Comparison of ENCODE assay signal across 8 mouse cellular contexts in genomic region chr3:89454401-89455177, GRCm38 (mm10). TPM values are rescaled to one million over a fixed set of nuclear protein-coding genes. Genes with fewer than 3 reads are reported as not detected.
DNase-seq lines count a peak whose midpoint lies in the region; ATAC-seq and TF ChIP-seq lines count a peak whose summit lies in the region.

Gene Pmvk, plus strand, starts transcription at chr3:89454541.

- H3K4me2 ChIP-seq in neural tube, embryonic 12.5 days (replicated peaks), result no peak within 1 kb of the TSS

- H3K4me3 ChIP-seq in kidney, adult 2 months (ENCODE audit: insufficient read depth, low read depth, low read length), result no peak within 1 kb of the TSS
- H3K4me3 ChIP-seq in MEL (ENCODE audit: control insufficient read depth in 1 of 2, insufficient read depth in 1 of 2, low read depth in 2 of 2, low read length in 2 of 2), result no peak within 1 kb of the TSS
- no peak within 1 kb of the TSS for H3K4me3 ChIP-seq in forebrain, embryonic 10.5 days
- no peak within 1 kb of the TSS for H3K4me3 ChIP-seq in neural tube, embryonic 12.5 days

- H3K9me3 ChIP-seq in MEL (replicated peaks; ENCODE audit: insufficient read depth, low read length), result no peaks in the 10 kb centered on the region
- no peaks in the 10 kb centered on the region for H3K9me3 ChIP-seq in forebrain, embryonic 10.5 days
- no peaks in the 10 kb centered on the region for H3K9me3 ChIP-seq in neural tube, embryonic 12.5 days

- no peaks in the 10 kb centered on the region; the same call in 1 of the 2 replicates for H3K4me1 ChIP-seq in kidney, adult 2 months (ENCODE audit: control insufficient read depth, insufficient read depth, low read length)
- peaks cover 11 to 14% of the 10 kb centered on the region in 2 experiments for H3K4me1 ChIP-seq in MEL (ENCODE audit: control insufficient read depth in 1 of 2, insufficient read depth in 2 of 2, low read length in 2 of 2)
- H3K4me1 ChIP-seq in forebrain, embryonic 10.5 days, result peaks cover 47% of the 10 kb centered on the region
- H3K4me1 ChIP-seq in neural tube, embryonic 12.5 days, result peaks cover 5% of the 10 kb centered on the region

- H3K36me3 ChIP-seq in kidney, adult 2 months (ENCODE audit: control insufficient read depth, insufficient read depth, low read length), result no peaks in the 10 kb centered on the region
- peaks cover 0 to 10% of the 10 kb centered on the region in 2 experiments; a peak in 2 of 4 replicates for H3K36me3 ChIP-seq in MEL (ENCODE audit: control insufficient read depth in 1 of 2, insufficient read depth in 2 of 2, low read length in 2 of 2)
- H3K36me3 ChIP-seq in forebrain, embryonic 10.5 days (replicated peaks), result peaks cover 1% of the 10 kb centered on the region; the same call in 1 of the 2 replicates
- H3K36me3 ChIP-seq in neural tube, embryonic 12.5 days, result no peaks in the 10 kb centered on the region

- no peak within 1 kb of the TSS for H3K9ac ChIP-seq in MEL (ENCODE audit: control insufficient read depth, low read depth, low read length, poor library complexity, severe bottlenecking)
- no peak within 1 kb of the TSS for H3K9ac ChIP-seq in neural tube, embryonic 12.5 days

- no peak for DNase-seq in kidney, adult 2 months
- DNase-seq in kidney, postnatal 14 days, result no peak
- DNase-seq in MEL (ENCODE audit: low read depth, low spot score), result no peak
- DNase-seq in forebrain, embryonic 10.5 days (ENCODE audit: extremely low spot score, low spot score), result no peak
- no peak for DNase-seq in left cerebral cortex, postnatal 25 days (ENCODE audit: low spot score in 2 of 2)
- no peak for DNase-seq in right cerebral cortex, adult 2 months (ENCODE audit: low spot score in 2 of 2)
- no peak for DNase-seq in urinary bladder, postnatal 4 days (ENCODE audit: low spot score in 2 of 2)

- H3K27ac ChIP-seq in kidney, adult 2 months (ENCODE audit: insufficient read depth, low read depth, low read length), result no peak within 1 kb of the TSS
- H3K27ac ChIP-seq in MEL (ENCODE audit: control insufficient read depth, low read depth, low read length), result no peak within 1 kb of the TSS
- H3K27ac ChIP-seq in forebrain, embryonic 10.5 days, result no peak within 1 kb of the TSS
- no peak within 1 kb of the TSS for H3K27ac ChIP-seq in neural tube, embryonic 12.5 days

- TF ChIP-seq POLR2A in kidney, adult 2 months (IDR thresholded peaks at IDR 0.05; ENCODE audit: low read depth, low read length), result no peak
- TF ChIP-seq POLR2A in MEL (IDR thresholded peaks at IDR 0.05; ENCODE audit: control insufficient read depth in 1 of 2, insufficient read depth in 1 of 2, low read depth in 1 of 2, low read length in 2 of 2, poor library complexity in 1 of 2), result no peak

- no peak for TF ChIP-seq CTCF in kidney, adult 2 months (conservative IDR thresholded peaks at IDR 0.05; ENCODE audit: insufficient read depth, insufficient read length, low read depth, low read length)
- no peak for TF ChIP-seq CTCF in MEL (IDR thresholded peaks at IDR 0.05 in 2 of 3, conservative IDR thresholded peaks at IDR 0.05 in 1 of 3; ENCODE audit: control insufficient read depth in 1 of 3, insufficient read depth in 1 of 3, low read depth in 2 of 3, low read length in 3 of 3, poor library complexity in 1 of 3, severe bottlenecking in 1 of 3)

- TF ChIP-seq EP300 in MEL (IDR thresholded peaks at IDR 0.05; ENCODE audit: low read depth in 1 of 2, low read length in 2 of 2), result no peak

- 65% methylated on average over 10 of the region's 10 CpGs for WGBS in kidney, adult 2 months
- WGBS in forebrain, embryonic 10.5 days, result 58% methylated on average over 10 of the region's 10 CpGs
- WGBS in neural tube, embryonic 12.5 days, result 73% methylated on average over 10 of the region's 10 CpGs

- ATAC-seq in neural tube, embryonic 12.5 days (ENCODE audit: low FRiP score, low read depth), result no peak

- H3K27me3 ChIP-seq in kidney, adult 2 months (replicated peaks; ENCODE audit: control insufficient read depth, insufficient read depth, low read length), result no peaks in the 10 kb centered on the region
- H3K27me3 ChIP-seq in MEL (ENCODE audit: control insufficient read depth in 1 of 2, insufficient read depth in 2 of 2, low read length in 2 of 2), result no peaks in the 10 kb centered on the region
- H3K27me3 ChIP-seq in forebrain, embryonic 10.5 days (ENCODE audit: poor library complexity, severe bottlenecking), result no peaks in the 10 kb centered on the region
- H3K27me3 ChIP-seq in neural tube, embryonic 12.5 days (replicated peaks), result no peaks in the 10 kb centered on the region

- no peak for TF ChIP-seq RAD21 in MEL (IDR thresholded peaks at IDR 0.05; ENCODE audit: low read depth, low read length)

- H3K79me2 ChIP-seq in MEL (ENCODE audit: control insufficient read depth, insufficient read depth, low read length, poor library complexity), result peaks cover 4% of the 10 kb centered on the region; the same call in 1 of the 2 replicates

- intact Hi-C loops in left cerebral cortex, postnatal 25 days (cut with DNase I), result loop anchor here (5.0 kb wide), 2 partner anchors 233 to 403 kb away; no protein-coding TSS in a partner anchor

TF ChIP-seq in MEL, 35 proteins besides CTCF, POLR2A, EP300 and RAD21:
- TF ChIP-seq POLR2AphosphoS2 (IDR thresholded peaks at IDR 0.05; ENCODE audit: low read length), result no peak
- no peak for TF ChIP-seq BHLHE40 (IDR thresholded peaks at IDR 0.05; ENCODE audit: borderline replicate concordance, low read depth, low read length)
- TF ChIP-seq ZMIZ1 (IDR thresholded peaks at IDR 0.05; ENCODE audit: low read depth, low read length), result no peak
- TF ChIP-seq SMC3 (IDR thresholded peaks at IDR 0.05; ENCODE audit: low read depth, low read length), result no peak
- TF ChIP-seq GABPA (IDR thresholded peaks at IDR 0.05; ENCODE audit: low read depth, low read length), result no peak
- TF ChIP-seq MXI1 (IDR thresholded peaks at IDR 0.05; ENCODE audit: low read depth, low read length), result no peak
- TF ChIP-seq MYC (IDR thresholded peaks at IDR 0.05; ENCODE audit: low read depth, low read length), result no peak
- no peak for TF ChIP-seq JUND (IDR thresholded peaks at IDR 0.05; ENCODE audit: low read depth, low read length)
- TF ChIP-seq SIN3A (IDR thresholded peaks at IDR 0.05; ENCODE audit: low read length), result no peak
- no peak for TF ChIP-seq MAX (IDR thresholded peaks at IDR 0.05; ENCODE audit: low read length)
- no peak for TF ChIP-seq CHD2 (IDR thresholded peaks at IDR 0.05; ENCODE audit: low read length)
- no peak for TF ChIP-seq RCOR1 (IDR thresholded peaks at IDR 0.05; ENCODE audit: low read depth, low read length)
- no peak for TF ChIP-seq MYB (IDR thresholded peaks at IDR 0.05; ENCODE audit: low read depth, low read length)
- TF ChIP-seq TAL1 (IDR thresholded peaks at IDR 0.05; ENCODE audit: low read length), result no peak
- TF ChIP-seq ZKSCAN1 (IDR thresholded peaks at IDR 0.05; ENCODE audit: low read depth, low read length), result no peak
- TF ChIP-seq MAFK (IDR thresholded peaks at IDR 0.05; ENCODE audit: borderline replicate concordance, low read depth, low read length), result no peak
- no peak for TF ChIP-seq ZC3H11A (IDR thresholded peaks at IDR 0.05; ENCODE audit: low read depth, low read length)
- no peak for TF ChIP-seq HCFC1 (IDR thresholded peaks at IDR 0.05; ENCODE audit: low read depth, low read length)
- no peak for TF ChIP-seq KAT2A (conservative IDR thresholded peaks at IDR 0.05; ENCODE audit: low read depth, low read length)

RNA-seq across cellular contexts. Expression of gene Pmvk, which starts in this region (rescaled TPM):
- 20.6 and 27.2 TPM in 2 replicates for polyA plus RNA-seq in kidney, adult 2 months (2012; rRNA removed)
- total RNA-seq in MEL (2012; rRNA removed), result 53.6 and 63.6 TPM in 2 replicates
- polyA plus RNA-seq in MEL (2012; ENCODE audit: insufficient read depth in 1 of 2, insufficient read length in 2 of 2, low read depth in 1 of 2, low replicate concordance in 2 of 2, missing spikeins in 1 of 2), result 10 to 100 TPM in 1 of 2 experiments, not detected in 1; 75.7 TPM
- 72.0 and 75.3 TPM in 2 replicates for polyA plus RNA-seq in forebrain, embryonic 10.5 days (2016; fragmentation: Nextera tagmentation; extraction: Ambion mirVana)
- 10 to 100 TPM; 31.0 to 33.1 TPM for total RNA-seq in left cerebral cortex, postnatal 25 days (2021)
- polyA plus RNA-seq in neural tube, embryonic 12.5 days (2016; fragmentation: Nextera tagmentation; extraction: Ambion mirVana), result 81.6 and 84.1 TPM in 2 replicates
